Mouse (Mus musculus) lung, postnatal 0 days (tissue): ENCODE data around the gene Fdx1. TPM values are rescaled to one million over a fixed set of nuclear protein-coding genes. Genes with fewer than 3 reads are reported as not detected.

Experiments used
- ATAC-seq: fragments of 200-750 bp; cut with Nextera tagmentation; 2 replicates; pipeline ENCODE4 v1.8.0; 2017; ENCODE audit warnings: moderate library complexity
- DNase-seq: peaks from one replicate; pipeline ENCODE4 v3.0.0-alpha.2; 2016; ENCODE audit warnings: low spot score
- H3K27ac ChIP-seq: fragments of 300-500 bp; sonication (generic); 2 replicates; pipeline ENCODE4 v1.5.1; 2014; ENCODE audit warnings: antibody characterized with exemption, mild to moderate bottlenecking, low read length, mixed read lengths
- H3K27me3 ChIP-seq: fragments of 300-500 bp; sonication (generic); replicated peaks from 2 replicates; pipeline ENCODE4 v1.6.1; 2014; ENCODE audit warnings: low read length, mixed read lengths; ENCODE audit not compliant: insufficient read depth
- H3K36me3 ChIP-seq: fragments of 300-500 bp; sonication (generic); 2 replicates; pipeline ENCODE4 v1.6.1; 2014; ENCODE audit warnings: low read length, mixed read lengths; ENCODE audit not compliant: insufficient read depth
- H3K4me1 ChIP-seq: fragments of 300-500 bp; sonication (generic); 2 replicates; pipeline ENCODE4 v1.6.1; 2014; ENCODE audit warnings: antibody characterized with exemption, low read depth, low read length, mixed read lengths; ENCODE audit not compliant: insufficient read depth
- H3K4me2 ChIP-seq: fragments of 300-500 bp; sonication (generic); replicated peaks from 2 replicates; pipeline ENCODE4 v1.6.1; 2014; ENCODE audit warnings: low read depth, mild to moderate bottlenecking, low read length, moderate library complexity, mixed read lengths
- H3K4me3 ChIP-seq: fragments of 300-500 bp; sonication (generic); 2 replicates; pipeline ENCODE4 v1.5.1; 2014; ENCODE audit warnings: low read depth, low read length
- H3K9ac ChIP-seq: fragments of 300-500 bp; sonication (generic); replicated peaks from 2 replicates; pipeline ENCODE4 v1.6.1; 2014; ENCODE audit warnings: low read depth, mild to moderate bottlenecking
- H3K9me3 ChIP-seq: fragments of 300-500 bp; sonication (generic); 2 replicates; pipeline ENCODE4 v1.6.1; 2016; ENCODE audit warnings: low read length, mixed read lengths
- CTCF ChIP-seq: IDR thresholded peaks from 2 replicates; pipeline ENCODE4 v1.5.1; 2016; ENCODE audit warnings: antibody characterized with exemption, mild to moderate bottlenecking
- EP300 ChIP-seq: IDR thresholded peaks from 2 replicates; pipeline ENCODE4 v1.6.1; 2016; ENCODE audit warnings: antibody characterized with exemption, mild to moderate bottlenecking, control low read depth
- WGBS: fragments of 180-500 bp; shearing (Covaris S2); extraction: QIAGEN DNeasy Blood & Tissue Kit; methylation state at CpG from one replicate; pipeline ENCODE4 v1.1.7; 2014; 5-methylcytosine and 5-hydroxymethylcytosine counted together
- polyA plus RNA-seq: library from polyadenylated mRNA; unstranded; fragments of >200 nt; fragmentation: Nextera tagmentation; extraction: Ambion mirVana; gene quantifications from 2 replicates; pipeline ENCODE4 v1.2.1, GENCODE M21; 2015

Gene Fdx1
- polyA plus RNA-seq, 1 experiment from 2014 or later, result 260 TPM

DNA sequence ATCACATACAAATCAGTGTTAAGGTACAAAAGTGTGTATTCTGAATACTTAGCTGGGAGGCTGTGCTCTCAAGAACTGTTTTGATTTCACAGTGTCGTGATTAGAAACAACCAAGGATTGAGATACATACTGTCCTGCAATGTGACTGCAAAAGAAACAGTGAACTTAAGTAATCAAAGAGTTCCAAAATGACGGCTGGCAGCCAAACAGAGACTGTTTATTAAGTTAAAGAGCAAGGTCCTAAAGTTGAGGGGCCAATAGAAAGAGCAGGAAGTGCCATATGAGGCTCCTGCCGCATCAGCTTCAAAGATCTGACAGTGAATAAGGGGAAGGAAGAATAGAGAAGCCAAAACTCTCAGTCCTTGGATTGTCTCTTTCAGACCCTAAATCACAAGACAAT is 10.5 kb upstream of the Fdx1 start:
- H3K27me3 ChIP-seq, result no peaks in the 10 kb centered on the region
- H3K36me3 ChIP-seq, result no peaks in the 10 kb centered on the region
- no peaks in the 10 kb centered on the region for H3K9me3 ChIP-seq
- ATAC-seq, result no peak
- no peak overlapping the region for H3K27ac ChIP-seq
- 35% methylated on average over 3 of the region's 3 CpGs for WGBS
- no peak for DNase-seq
- no peak overlapping the region for H3K4me2 ChIP-seq
- no peak overlapping the region for H3K9ac ChIP-seq
- H3K4me1 ChIP-seq, result no peaks in the 10 kb centered on the region
- no peak for TF ChIP-seq EP300
- TF ChIP-seq CTCF, result no peak
- no peak overlapping the region for H3K4me3 ChIP-seq

DNA sequence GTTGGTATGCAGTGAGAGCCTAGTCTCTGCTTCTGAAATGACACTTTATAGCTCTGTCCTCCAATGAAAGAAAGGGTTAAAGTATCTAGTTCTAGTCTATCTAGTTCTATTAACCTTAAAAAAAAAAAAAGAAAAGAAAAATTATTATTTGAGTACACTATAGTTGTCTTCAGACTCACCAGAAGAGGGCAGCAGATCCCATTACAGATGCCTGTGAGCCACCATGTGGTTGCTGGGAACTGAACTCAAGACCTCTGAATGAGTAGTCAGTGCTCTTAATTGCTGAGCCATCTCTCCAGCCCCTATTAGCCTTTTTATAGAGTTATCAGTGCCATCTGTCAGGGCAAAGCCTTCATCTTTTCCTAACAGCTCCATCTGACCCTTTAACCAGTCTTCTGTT is 3.0 kb upstream of the Fdx1 start:
- no peak for DNase-seq
- no peak overlapping the region for H3K27ac ChIP-seq
- no peak overlapping the region for H3K4me3 ChIP-seq
- H3K4me2 ChIP-seq, result no peak overlapping the region
- no peak overlapping the region for H3K9ac ChIP-seq
- no peaks in the 10 kb centered on the region for H3K4me1 ChIP-seq
- TF ChIP-seq EP300 (no peak), CTCF (peak; percentile 52)
- H3K27me3 ChIP-seq, result no peaks in the 10 kb centered on the region
- no peaks in the 10 kb centered on the region for H3K36me3 ChIP-seq
- no peak for ATAC-seq
- H3K9me3 ChIP-seq, result no peaks in the 10 kb centered on the region

DNA sequence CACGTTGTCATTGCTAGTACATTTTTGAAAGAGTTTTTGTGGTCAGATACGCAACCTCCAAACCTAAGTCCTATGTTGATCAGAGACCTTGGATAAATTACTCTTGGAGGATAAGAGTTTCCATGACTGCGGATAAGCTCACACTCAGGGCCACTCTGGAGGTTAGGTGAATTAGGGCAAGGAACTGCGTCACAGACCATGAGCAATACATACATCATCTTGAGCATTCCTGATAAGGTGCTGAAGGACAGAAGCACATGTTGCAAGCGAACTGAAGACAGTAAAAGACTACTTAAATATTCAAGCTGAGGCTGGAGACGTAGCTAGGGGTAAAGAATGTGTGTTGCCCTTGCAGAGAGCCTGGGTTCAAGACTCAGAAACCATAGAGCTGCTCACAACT is 754 bp upstream of the Fdx1 start:
- 51% methylated on average over 6 of the region's 6 CpGs for WGBS
- no peaks in the 10 kb centered on the region for H3K9me3 ChIP-seq
- no peak for TF ChIP-seq CTCF
- TF ChIP-seq EP300, result peak; percentile 57
- H3K4me3 ChIP-seq, result no peak overlapping the region
- H3K9ac ChIP-seq, result no peak overlapping the region
- H3K4me2 ChIP-seq, result no peak overlapping the region
- no peaks in the 10 kb centered on the region for H3K27me3 ChIP-seq
- peaks cover 3% of the 10 kb centered on the region; the same call in 1 of the 2 replicates for H3K4me1 ChIP-seq
- H3K27ac ChIP-seq, result no peak overlapping the region; the same call in 1 of the 2 replicates
- peak; percentile 30; the same call in 1 of the 2 replicates for ATAC-seq
- peak; percentile 51 for DNase-seq
- H3K36me3 ChIP-seq, result no peaks in the 10 kb centered on the region

DNA sequence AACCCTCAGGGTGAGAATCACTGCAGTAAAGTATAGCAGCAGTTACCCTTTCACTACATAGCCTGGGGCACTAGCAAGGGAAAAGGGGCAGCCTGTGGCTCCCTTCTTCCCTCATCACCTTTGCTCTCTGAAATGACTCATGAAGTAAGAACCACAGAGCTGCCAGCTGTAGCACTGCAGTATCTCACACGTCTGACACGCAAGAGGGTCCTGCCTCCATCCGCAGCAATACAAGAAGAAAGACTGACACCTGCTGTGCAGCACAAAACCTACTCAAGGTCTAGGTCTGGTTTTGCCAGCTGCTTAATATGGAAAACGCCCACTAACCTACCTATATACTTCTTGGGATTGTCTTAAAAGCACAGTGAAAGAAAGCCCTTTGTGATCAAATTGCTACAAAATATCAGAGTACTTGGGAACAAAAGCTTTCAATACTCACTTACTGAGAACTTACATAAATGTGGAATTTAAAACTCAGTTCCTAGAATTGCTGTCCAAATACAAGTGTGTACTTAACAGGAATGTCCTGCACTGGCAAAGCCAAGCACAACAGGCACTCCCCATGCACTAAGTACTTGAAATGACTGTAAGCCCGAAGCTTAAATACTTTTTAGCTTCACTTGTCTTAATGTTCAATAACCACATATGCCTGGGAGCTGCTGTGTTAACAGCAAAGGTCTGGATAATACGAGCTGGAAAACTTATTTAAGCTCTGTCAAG is 2.0 kb downstream of the Fdx1 start:
- 44% methylated on average over 6 of the region's 6 CpGs for WGBS
- peak; percentile 51 for ATAC-seq
- no peaks in the 10 kb centered on the region for H3K27me3 ChIP-seq
- peak overlapping the region; percentile 78 for H3K4me2 ChIP-seq
- peaks cover 3% of the 10 kb centered on the region; the same call in 1 of the 2 replicates for H3K4me1 ChIP-seq
- peak overlapping the region; percentile 95 for H3K27ac ChIP-seq
- H3K4me3 ChIP-seq, result peak overlapping the region; percentile 94
- DNase-seq, result peak; percentile 83
- no peaks in the 10 kb centered on the region for H3K36me3 ChIP-seq
- H3K9ac ChIP-seq, result 0 out of 2 replicates have a peak overlapping the region, but pooled peaks have one; percentile 5
- H3K9me3 ChIP-seq, result no peaks in the 10 kb centered on the region
- TF ChIP-seq EP300 (peak; percentile 92), CTCF (peak; percentile 8; the same call in 1 of the 2 replicates)

DNA sequence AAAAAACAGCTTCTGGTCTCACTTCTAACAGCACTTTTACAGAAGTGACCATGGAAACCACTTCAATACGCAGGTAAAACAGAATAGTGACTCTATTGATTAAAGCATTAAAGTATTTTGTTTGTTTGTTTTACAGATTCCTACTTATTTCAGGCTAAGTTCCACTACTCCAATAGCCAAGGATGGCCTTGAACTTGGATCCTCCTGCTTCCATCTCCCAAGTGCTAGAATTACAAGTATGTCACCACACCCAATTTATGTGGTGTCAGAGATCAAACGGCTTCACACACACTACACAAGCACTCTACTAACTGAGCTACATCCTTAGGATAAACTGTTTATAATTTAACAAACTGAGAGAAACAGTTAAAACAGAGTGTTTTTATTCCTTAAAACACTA is 3.0 kb downstream of the Fdx1 start:
- Histone ChIP-seq H3K4me2 (peak overlapping the region; percentile 78), H3K27ac (peak overlapping the region; percentile 95; the same call in 1 of the 2 replicates), H3K9me3 (no peaks in the 10 kb centered on the region), H3K36me3 (peaks cover 2% of the 10 kb centered on the region; the same call in 1 of the 2 replicates), H3K9ac (no peak overlapping the region), H3K4me3 (peak overlapping the region; percentile 94; the same call in 1 of the 2 replicates), H3K4me1 (peaks cover 3% of the 10 kb centered on the region; the same call in 1 of the 2 replicates), H3K27me3 (no peaks in the 10 kb centered on the region)
- WGBS, result 43% methylated on average over 2 of the region's 2 CpGs
- TF ChIP-seq EP300 (no peak), CTCF (no peak)
- ATAC-seq, result no peak
- peak; percentile 50 for DNase-seq

DNA sequence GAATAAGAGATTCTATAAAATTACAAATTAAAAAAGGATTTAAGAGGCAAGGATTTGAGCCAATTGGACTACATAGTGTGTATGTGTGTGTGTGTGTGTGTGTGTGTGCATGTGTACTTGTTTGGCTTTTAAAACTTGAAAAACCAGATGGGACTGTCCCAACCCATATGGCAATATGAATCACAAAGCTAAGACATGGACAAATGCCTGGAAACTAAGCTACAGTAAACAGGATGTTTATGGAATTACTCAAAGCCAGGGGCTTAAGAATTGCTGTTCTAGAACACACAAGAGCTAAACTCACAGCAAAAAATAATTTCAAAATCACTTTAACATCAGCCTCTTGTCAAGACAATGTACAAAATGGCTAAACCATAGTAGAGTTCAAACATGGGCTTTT is 4.4 kb downstream of the Fdx1 start:
- no peaks in the 10 kb centered on the region for H3K9me3 ChIP-seq
- no peaks in the 10 kb centered on the region for H3K27me3 ChIP-seq
- no peak overlapping the region for H3K4me3 ChIP-seq
- TF ChIP-seq CTCF (no peak), EP300 (0 out of 2 replicates have a peak, but pooled peaks have one; percentile 8)
- no peak overlapping the region for H3K4me2 ChIP-seq
- H3K4me1 ChIP-seq, result peaks cover 3% of the 10 kb centered on the region; the same call in 1 of the 2 replicates
- H3K36me3 ChIP-seq, result peaks cover 9% of the 10 kb centered on the region; the same call in 1 of the 2 replicates
- peak overlapping the region; percentile 62 for H3K27ac ChIP-seq
- ATAC-seq (no peak), DNase-seq (peak; percentile 66)
- H3K9ac ChIP-seq, result no peak overlapping the region
